In genomic region chrX:37109526-37110192, GRCm38 (mm10) we compare ENCODE assay signal across 8 mouse cellular contexts. TPM values are rescaled to one million over a fixed set of nuclear protein-coding genes. Genes with fewer than 3 reads are reported as not detected.
DNase-seq lines count a peak whose midpoint lies in the region; ATAC-seq and TF ChIP-seq lines count a peak whose summit lies in the region.

No protein-coding gene starts in this region.

- no peaks in the 10 kb centered on the region for H3K4me1 ChIP-seq in lung, postnatal 0 days (ENCODE audit: insufficient read depth, low read depth, low read length)
- peaks cover 15% of the 10 kb centered on the region for H3K4me1 ChIP-seq in erythroblast, embryonic 14.5 days (ENCODE audit: control insufficient read depth)
- no peaks in the 10 kb centered on the region for H3K4me1 ChIP-seq in intestine, postnatal 0 days (replicated peaks; ENCODE audit: control insufficient read depth, insufficient read depth, low read length)
- H3K4me1 ChIP-seq in neural tube, embryonic 14.5 days (ENCODE audit: control insufficient read depth, insufficient read depth, low read length): no peaks in the 10 kb centered on the region

- no peaks in the 10 kb centered on the region for H3K36me3 ChIP-seq in lung, postnatal 0 days (ENCODE audit: insufficient read depth, low read length)
- peaks cover 33% of the 10 kb centered on the region for H3K36me3 ChIP-seq in erythroblast, embryonic 14.5 days (ENCODE audit: control insufficient read depth)
- no peaks in the 10 kb centered on the region for H3K36me3 ChIP-seq in intestine, postnatal 0 days (ENCODE audit: control insufficient read depth, insufficient read depth)
- H3K36me3 ChIP-seq in neural tube, embryonic 14.5 days (ENCODE audit: control insufficient read depth, insufficient read depth, low read length): no peaks in the 10 kb centered on the region

- no peaks in the 10 kb centered on the region for H3K27me3 ChIP-seq in lung, postnatal 0 days (replicated peaks; ENCODE audit: insufficient read depth, low read length)
- H3K27me3 ChIP-seq in erythroblast, embryonic 14.5 days (ENCODE audit: control insufficient read depth): peaks cover 8% of the 10 kb centered on the region
- H3K27me3 ChIP-seq in intestine, postnatal 0 days (replicated peaks; ENCODE audit: control insufficient read depth, insufficient read depth, low read length): no peaks in the 10 kb centered on the region
- no peaks in the 10 kb centered on the region for H3K27me3 ChIP-seq in neural tube, embryonic 14.5 days (ENCODE audit: control insufficient read depth, insufficient read depth, low read length)

- H3K9ac ChIP-seq in lung, postnatal 0 days (replicated peaks; ENCODE audit: low read depth): peak overlapping the region; percentile 51
- H3K9ac ChIP-seq in intestine, postnatal 0 days (ENCODE audit: low read depth, low read length): peak overlapping the region; percentile 45; the same call in 1 of the 2 replicates
- H3K9ac ChIP-seq in neural tube, embryonic 14.5 days (replicated peaks; ENCODE audit: low read depth, low read length): peak overlapping the region; percentile 51

- H3K9me3 ChIP-seq in lung, postnatal 0 days (ENCODE audit: low read length): no peaks in the 10 kb centered on the region
- H3K9me3 ChIP-seq in erythroblast, embryonic 14.5 days (ENCODE audit: control insufficient read depth, low read length): no peaks in the 10 kb centered on the region; the same call in 1 of the 2 replicates
- H3K9me3 ChIP-seq in intestine, postnatal 0 days (ENCODE audit: control insufficient read depth): no peaks in the 10 kb centered on the region
- no peaks in the 10 kb centered on the region for H3K9me3 ChIP-seq in neural tube, embryonic 14.5 days (ENCODE audit: control insufficient read depth, low read length)

- H3K4me3 ChIP-seq in lung, postnatal 0 days (ENCODE audit: low read depth, low read length): peak overlapping the region; percentile 46
- H3K4me3 ChIP-seq in erythroblast, embryonic 14.5 days (replicated peaks): peak overlapping the region; percentile 75
- peak overlapping the region; percentile 50 for H3K4me3 ChIP-seq in intestine, postnatal 0 days (ENCODE audit: low read depth, low read length)
- peak overlapping the region; percentile 47 for H3K4me3 ChIP-seq in neural tube, embryonic 14.5 days (ENCODE audit: low read depth, low read length)

- peak; percentile 75 for ATAC-seq in lung, postnatal 0 days
- ATAC-seq in intestine, postnatal 0 days: peak; percentile 78
- ATAC-seq in neural tube, embryonic 14.5 days (ENCODE audit: low read depth): peak; percentile 79

- TF ChIP-seq EP300 in lung, postnatal 0 days (IDR thresholded peaks at IDR 0.05): no peak

- peak overlapping the region; percentile 76 for H3K27ac ChIP-seq in lung, postnatal 0 days (ENCODE audit: low read length)
- H3K27ac ChIP-seq in intestine, postnatal 0 days (ENCODE audit: low read depth, low read length): peak overlapping the region; percentile 77
- peak overlapping the region; percentile 84 for H3K27ac ChIP-seq in neural tube, embryonic 14.5 days (ENCODE audit: low read depth, low read length)

- WGBS in lung, postnatal 0 days: 9% methylated on average over 22 of the region's 27 CpGs
- 19% methylated on average over 27 of the region's 27 CpGs for WGBS in intestine, postnatal 0 days
- WGBS in neural tube, embryonic 14.5 days: 12% methylated on average over 27 of the region's 27 CpGs

- TF ChIP-seq CTCF in lung, postnatal 0 days (IDR thresholded peaks at IDR 0.05): no peak
- TF ChIP-seq CTCF in intestine, postnatal 0 days (IDR thresholded peaks at IDR 0.05; ENCODE audit: low read depth): no peak

- peak; percentile 17 for DNase-seq in lung, postnatal 0 days (ENCODE audit: low spot score)
- DNase-seq in lung, postnatal 14 days: no peak
- DNase-seq in gastrocnemius, postnatal 25 days: no peak
- no peak for DNase-seq in B cell, adult 2 months
- no peak for DNase-seq in kidney, adult 9 months

- peak overlapping the region; percentile 60 for H3K4me2 ChIP-seq in lung, postnatal 0 days (replicated peaks; ENCODE audit: low read depth, low read length)
- H3K4me2 ChIP-seq in intestine, postnatal 0 days (replicated peaks; ENCODE audit: low read depth): peak overlapping the region; percentile 69
- peak overlapping the region; percentile 54 for H3K4me2 ChIP-seq in neural tube, embryonic 14.5 days (ENCODE audit: low read depth, low read length)

RNA-seq across cellular contexts. Expression of gene Upf3b, which starts 0.5 kb away (rescaled TPM):
- 10.8 and 11.7 TPM in 2 replicates for polyA plus RNA-seq in lung, postnatal 0 days (2015; fragmentation: Nextera tagmentation; extraction: Ambion mirVana)
- polyA plus RNA-seq in erythroblast, embryonic 14.5 days (2012): 1.1 and 1.3 TPM in 2 replicates
- polyA plus RNA-seq in intestine, postnatal 0 days (2015; fragmentation: Nextera tagmentation; extraction: Ambion mirVana): 9.6 and 11.4 TPM in 2 replicates
- polyA plus RNA-seq in neural tube, embryonic 14.5 days (2014; fragmentation: Nextera tagmentation; extraction: Ambion mirVana): 32.4 and 33.6 TPM in 2 replicates
- total RNA-seq in gastrocnemius, postnatal 25 days (2021): 1 to 10 TPM; 8.5 to 8.7 TPM

RNA-seq across cellular contexts. Expression of gene Nkap, which starts 16.9 kb away (rescaled TPM):
- 11.3 TPM in 2 replicates for polyA plus RNA-seq in lung, postnatal 0 days (2015; fragmentation: Nextera tagmentation; extraction: Ambion mirVana)
- 0.49 and 0.55 TPM in 2 replicates for polyA plus RNA-seq in erythroblast, embryonic 14.5 days (2012)
- 9.1 and 11.6 TPM in 2 replicates for polyA plus RNA-seq in intestine, postnatal 0 days (2015; fragmentation: Nextera tagmentation; extraction: Ambion mirVana)
- 31.3 and 32.7 TPM in 2 replicates for polyA plus RNA-seq in neural tube, embryonic 14.5 days (2014; fragmentation: Nextera tagmentation; extraction: Ambion mirVana)
- total RNA-seq in gastrocnemius, postnatal 25 days (2021): 1 to 10 TPM; 6.4 to 8.3 TPM

RNA-seq across cellular contexts. Expression of gene Rpl39, which starts 24.5 kb away (rescaled TPM):
- polyA plus RNA-seq in lung, postnatal 0 days (2015; fragmentation: Nextera tagmentation; extraction: Ambion mirVana): 416 and 436 TPM in 2 replicates
- polyA plus RNA-seq in erythroblast, embryonic 14.5 days (2012): 41.4 and 44.5 TPM in 2 replicates
- 425 and 450 TPM in 2 replicates for polyA plus RNA-seq in intestine, postnatal 0 days (2015; fragmentation: Nextera tagmentation; extraction: Ambion mirVana)
- 292 and 307 TPM in 2 replicates for polyA plus RNA-seq in neural tube, embryonic 14.5 days (2014; fragmentation: Nextera tagmentation; extraction: Ambion mirVana)
- total RNA-seq in gastrocnemius, postnatal 25 days (2021): 100 to 1,000 TPM; 239 to 266 TPM

RNA-seq across cellular contexts. Expression of gene Akap14, which starts 59.0 kb away (rescaled TPM):
- polyA plus RNA-seq in lung, postnatal 0 days (2015; fragmentation: Nextera tagmentation; extraction: Ambion mirVana): 2.1 and 3.2 TPM in 2 replicates
- polyA plus RNA-seq in erythroblast, embryonic 14.5 days (2012): not detected in 2 replicates
- polyA plus RNA-seq in intestine, postnatal 0 days (2015; fragmentation: Nextera tagmentation; extraction: Ambion mirVana): 0.10 TPM in 1 of 2 replicates, not detected in the other
- polyA plus RNA-seq in neural tube, embryonic 14.5 days (2014; fragmentation: Nextera tagmentation; extraction: Ambion mirVana): 0.29 and 0.48 TPM in 2 replicates
- not detected for total RNA-seq in gastrocnemius, postnatal 25 days (2021)
